Mouse (Mus musculus) cerebellum, postnatal 10 days (tissue): Measurements from ENCODE around the gene Klf7.
"Not testable (repeated sequence)": the region's sequence is repeated elsewhere in the genome, so short reads cannot be mapped to it uniquely, and the experiment has no call there.

ENCODE experiments used
- DNase-seq, 2 experiments: peaks; one replicate each; pipeline ENCODE4 v3.0.0; 2021; ENCODE audit warnings: mixed read lengths in 2 of 2

Klf7 gene

GRCm38 (mm10) chr1:64121559-64122465, at the start of gene Klf7:
Gene Klf7, minus strand, starts transcription at chr1:64122282.
- DNase-seq = peak; percentile 97 to 98

GRCm38 (mm10) chr1:64164526-64165062, 42.5 kb upstream of the Klf7 start:
- peak; percentile 79 to 82 for DNase-seq

DNA sequence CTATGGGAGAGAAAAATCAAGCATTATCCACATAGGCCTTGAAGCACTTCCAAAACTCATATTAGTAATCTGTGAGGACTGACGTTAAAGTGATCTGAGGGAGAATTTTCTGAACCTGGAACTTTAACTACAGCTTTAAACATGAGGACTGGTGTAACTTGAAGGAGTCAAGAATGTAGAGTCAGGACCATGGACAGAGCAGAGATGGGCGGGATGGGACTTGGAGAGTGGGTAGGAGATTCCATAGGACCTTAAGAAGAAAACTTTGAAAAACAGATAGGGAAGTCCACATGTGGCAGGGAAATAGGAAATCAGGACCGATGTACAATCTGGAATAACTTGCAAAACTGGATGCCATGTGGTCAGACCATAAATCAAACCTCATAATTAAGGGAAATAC, 36.7 kb upstream of the Klf7 start:
- DNase-seq = no peak

DNA sequence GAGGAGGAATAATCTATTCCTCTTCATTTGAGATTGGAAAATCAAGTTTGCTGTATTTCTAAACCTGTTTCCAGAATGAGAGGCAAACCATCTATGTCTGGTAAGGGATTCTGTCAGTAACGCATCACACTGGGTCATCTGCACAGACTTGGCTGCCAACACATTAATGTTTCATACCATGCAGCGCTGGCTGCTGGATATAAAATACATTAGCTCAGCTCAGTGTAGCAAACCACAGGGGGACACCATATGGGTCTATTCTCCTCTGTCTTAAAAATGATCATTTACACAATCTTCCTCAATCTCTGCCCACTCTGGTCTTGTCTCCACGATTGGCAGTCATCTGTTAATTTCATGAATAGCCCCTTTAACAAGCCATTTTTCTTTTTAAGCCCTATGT, 27.1 kb upstream of the Klf7 start:
- peak; percentile 31 to 62 for DNase-seq

- DNase-seq = peak; percentile 23 to 33
Measured at GRCm38 (mm10) chr1:64142691-64143445, 20.8 kb upstream of the Klf7 start.

GRCm38 (mm10) chr1:64134439-64134838, 12.4 kb upstream of the Klf7 start:
- no peak for DNase-seq

GRCm38 (mm10) chr1:64126822-64127221, 4.7 kb upstream of the Klf7 start:
- no peak for DNase-seq

- no peak for DNase-seq
Measured at GRCm38 (mm10) chr1:64122466-64122830, 366 bp upstream of the Klf7 start.

GRCm38 (mm10) chr1:64120811-64121515, 1.1 kb downstream of the Klf7 start:
- DNase-seq = peak; percentile 68 to 76

- DNase-seq = peak; percentile 72 to 77
Measured at GRCm38 (mm10) chr1:64120421-64120810, 1.7 kb downstream of the Klf7 start.

DNA sequence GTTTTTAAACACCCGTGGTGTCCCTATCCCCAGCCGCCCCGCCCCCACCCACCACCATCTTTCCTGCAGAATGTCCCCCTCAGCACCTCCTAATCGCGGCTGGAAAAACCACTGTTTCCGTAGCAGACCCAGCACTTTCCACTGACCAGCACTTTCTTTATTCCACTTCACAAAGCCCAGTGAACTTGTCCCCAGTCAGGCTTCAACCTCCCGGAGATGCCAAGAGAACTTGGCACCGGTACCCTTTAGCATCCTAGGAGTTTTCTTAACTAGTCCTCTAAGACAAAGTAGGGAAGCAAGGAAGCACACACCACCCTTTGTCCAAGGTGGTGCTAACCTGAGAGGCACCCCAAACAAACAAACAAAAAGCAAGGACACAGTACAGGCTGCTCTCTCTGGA, 2.2 kb downstream of the Klf7 start:
- peak; percentile 61 to 65 for DNase-seq

DNA sequence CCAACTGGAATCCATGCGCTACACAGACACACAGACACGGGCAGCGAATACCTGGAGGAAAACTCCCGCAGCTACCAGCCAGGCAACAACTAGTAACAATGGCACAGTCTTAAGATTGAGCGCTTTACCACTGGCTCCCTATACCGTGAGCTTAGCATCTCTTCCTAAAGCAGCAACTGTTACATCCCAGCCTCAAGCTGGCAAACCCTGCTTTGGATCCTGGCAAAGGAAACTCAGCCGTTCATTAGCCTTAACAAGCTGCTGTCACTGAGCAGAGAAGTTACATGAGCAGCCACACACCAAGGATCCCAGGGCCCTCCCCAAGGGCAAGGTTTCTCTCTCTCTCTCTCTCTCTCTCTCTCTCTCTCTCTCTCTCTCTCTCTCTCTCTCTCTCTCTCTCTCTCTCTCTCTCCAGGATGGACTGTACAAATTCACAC, 2.7 kb downstream of the Klf7 start:
- peak; percentile 66 for DNase-seq

GRCm38 (mm10) chr1:64118285-64119170, 3.6 kb downstream of the Klf7 start:
- DNase-seq = peak in 1 of 2 experiments; percentile 38

- peak in 1 of 2 experiments; percentile 36 for DNase-seq
Measured at GRCm38 (mm10) chr1:64117478-64118284, 4.4 kb downstream of the Klf7 start.

DNA sequence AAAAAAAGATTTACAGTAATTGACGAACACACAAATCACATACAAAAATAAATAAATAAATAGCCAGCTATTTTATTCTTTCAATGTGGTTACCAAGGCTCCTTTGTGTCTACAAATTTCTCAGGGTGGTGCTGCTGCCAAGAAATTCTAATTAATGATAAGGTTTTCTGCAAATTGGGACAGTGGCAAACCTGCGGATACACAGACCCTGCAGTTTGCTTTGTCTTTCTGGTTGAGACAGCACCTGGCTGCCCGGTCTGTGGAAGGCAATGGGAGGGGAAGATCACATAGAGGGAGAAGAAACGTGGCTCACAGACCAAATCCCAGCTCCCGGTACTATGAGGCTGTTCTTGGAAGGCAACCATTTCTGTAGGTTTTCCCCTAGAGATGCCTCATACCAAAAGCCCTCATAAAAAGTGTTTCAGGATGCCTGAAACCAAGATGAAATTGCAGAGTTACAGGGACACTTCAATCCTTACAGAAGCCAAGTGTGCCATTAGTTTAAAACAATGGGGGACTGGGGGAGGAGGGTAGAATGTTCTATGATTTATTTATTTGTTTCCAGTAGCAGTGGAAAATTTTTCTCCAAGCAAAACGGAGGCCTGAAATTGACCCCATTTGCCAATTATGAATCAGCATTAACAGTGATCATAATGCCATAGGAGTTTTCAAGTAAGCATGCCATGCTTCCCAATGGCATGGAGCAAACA, 5.2 kb downstream of the Klf7 start:
- DNase-seq = peak; percentile 46

DNA sequence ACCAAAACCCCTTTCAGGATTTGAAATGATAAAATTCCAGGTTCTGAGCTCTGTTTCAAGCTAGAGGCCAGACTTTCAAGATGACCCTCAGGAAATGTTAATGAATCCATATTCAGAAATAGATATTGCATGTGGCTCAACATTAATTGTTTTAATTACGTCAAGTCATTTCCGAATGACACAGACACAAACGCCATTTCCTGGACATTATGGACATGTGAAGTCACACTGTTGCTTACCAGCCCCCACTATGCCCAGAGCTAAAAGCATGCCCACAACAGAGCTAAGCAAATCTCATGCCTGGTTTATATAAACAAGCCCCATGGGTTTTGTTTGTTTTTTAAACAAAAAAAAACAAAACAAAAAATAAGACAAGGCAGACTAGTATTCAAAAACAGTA, 7.5 kb downstream of the Klf7 start:
- DNase-seq = no peak

DNA sequence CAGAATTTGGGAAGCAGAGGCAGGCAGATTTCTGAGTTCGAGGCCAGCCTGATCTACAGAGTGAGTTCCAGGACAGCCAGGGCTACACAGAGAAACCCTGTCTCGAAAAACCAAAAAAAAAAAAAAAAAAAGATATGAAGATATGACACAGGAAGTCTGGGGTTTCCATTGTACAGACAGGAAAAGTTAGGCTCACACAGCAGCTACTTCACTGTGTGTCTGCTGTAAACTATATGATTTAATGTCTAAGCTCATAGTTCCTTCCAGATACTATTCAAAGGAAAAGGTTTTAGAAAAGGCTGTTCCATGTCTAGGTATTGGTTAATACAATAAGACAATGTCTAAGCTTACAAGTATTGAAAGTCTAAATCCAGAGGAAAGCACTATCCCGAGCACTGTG, 13.4 kb downstream of the Klf7 start:
- DNase-seq = not testable (repeated sequence)

DNA sequence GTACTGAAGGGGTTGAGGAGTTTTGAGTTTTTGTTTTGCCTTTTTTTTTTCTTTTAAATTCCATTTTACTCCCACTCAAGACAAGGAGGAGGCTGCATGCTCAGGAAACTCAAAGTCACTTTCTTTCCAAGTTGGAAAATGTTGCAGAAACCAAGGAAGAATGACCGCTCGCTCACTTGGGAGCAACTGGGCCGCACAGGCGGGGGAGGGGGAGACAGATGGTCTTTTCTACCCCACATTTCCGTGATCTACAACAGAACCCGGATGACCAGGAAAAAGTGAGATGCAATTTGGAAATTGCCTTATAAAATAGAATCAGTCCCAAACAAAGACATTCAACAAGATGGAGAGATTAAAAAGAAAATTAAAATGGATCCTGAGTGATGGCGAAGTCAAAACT, 14.6 kb downstream of the Klf7 start:
- peak in 1 of 2 experiments; percentile 59 for DNase-seq

GRCm38 (mm10) chr1:64106127-64106526, 16.0 kb downstream of the Klf7 start:
- DNase-seq = no peak

DNA sequence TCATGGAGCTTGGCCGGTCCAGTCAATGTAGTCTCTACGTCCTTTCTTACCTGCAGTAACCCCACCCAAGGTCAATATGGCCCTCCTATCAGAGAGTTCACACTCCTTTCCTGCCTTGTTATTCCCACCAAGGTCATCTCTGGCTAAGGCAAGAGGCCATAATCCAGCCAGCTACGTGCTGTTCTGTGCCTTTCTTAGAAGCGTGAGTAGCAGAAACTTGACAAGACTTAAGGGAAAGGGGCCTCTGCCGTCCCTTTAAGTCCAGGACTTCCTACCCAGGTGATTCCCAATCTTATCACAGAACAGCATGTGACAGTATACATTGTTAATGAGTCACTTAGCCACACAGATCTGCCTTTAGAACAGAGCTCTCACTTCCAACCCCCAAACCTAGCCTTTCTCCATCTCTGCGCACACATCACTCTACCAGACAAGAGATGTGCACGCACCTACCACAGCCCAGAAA, 16.9 kb downstream of the Klf7 start:
- no peak for DNase-seq
